Mouse (Mus musculus) urinary bladder, adult 18-20 months (tissue): ENCODE results near the gene Aldh1l1.

Experiments used
- DNase-seq, 2 experiments: peaks; one replicate each; pipeline ENCODE4 v3.0.0; 2022; ENCODE audit warnings: low spot score in 2 of 2, mixed read lengths in 2 of 2

The Aldh1l1 gene

GRCm38 (mm10) chr6:90472079-90472478 lies 14.1 kb upstream of the Aldh1l1 start:
- DNase-seq: no peak

GRCm38 (mm10) chr6:90472697-90473096 lies 13.5 kb upstream of the Aldh1l1 start:
- no peak for DNase-seq

GRCm38 (mm10) chr6:90473630-90474360 lies 12.4 kb upstream of the Aldh1l1 start:
- DNase-seq: no peak

- DNase-seq: no peak
Measured at GRCm38 (mm10) chr6:90474361-90474750, 11.9 kb upstream of the Aldh1l1 start.

GRCm38 (mm10) chr6:90475176-90475853 lies 10.9 kb upstream of the Aldh1l1 start:
- no peak for DNase-seq

GRCm38 (mm10) chr6:90475854-90476212 lies 10.4 kb upstream of the Aldh1l1 start:
- no peak for DNase-seq

- DNase-seq: no peak
Measured at GRCm38 (mm10) chr6:90476941-90477518, 9.2 kb upstream of the Aldh1l1 start.

- DNase-seq: no peak
Measured at GRCm38 (mm10) chr6:90484249-90484648, 2.0 kb upstream of the Aldh1l1 start.

- no peak for DNase-seq
Measured at GRCm38 (mm10) chr6:90484876-90485275, 1.4 kb upstream of the Aldh1l1 start.

- DNase-seq: no peak
Measured at GRCm38 (mm10) chr6:90487531-90487930, 1.3 kb downstream of the Aldh1l1 start.

- DNase-seq: no peak
Measured at GRCm38 (mm10) chr6:90489532-90489931, 3.3 kb downstream of the Aldh1l1 start.

GRCm38 (mm10) chr6:90490976-90491375 lies 4.7 kb downstream of the Aldh1l1 start:
- no peak for DNase-seq

- DNase-seq: no peak
Measured at GRCm38 (mm10) chr6:90491956-90492744, 5.9 kb downstream of the Aldh1l1 start.

- no peak for DNase-seq
Measured at GRCm38 (mm10) chr6:90494155-90494554, 7.9 kb downstream of the Aldh1l1 start.

- DNase-seq: no peak
Measured at GRCm38 (mm10) chr6:90494566-90494965, 8.3 kb downstream of the Aldh1l1 start.

GRCm38 (mm10) chr6:90495282-90495912 lies 9.2 kb downstream of the Aldh1l1 start:
- DNase-seq: no peak

- DNase-seq: no peak
Measured at GRCm38 (mm10) chr6:90496217-90496616, 10.0 kb downstream of the Aldh1l1 start.

GRCm38 (mm10) chr6:90499509-90499908 lies 13.3 kb downstream of the Aldh1l1 start:
- no peak for DNase-seq

GRCm38 (mm10) chr6:90501222-90501940 lies 15.2 kb downstream of the Aldh1l1 start:
- no peak for DNase-seq

- no peak for DNase-seq
Measured at GRCm38 (mm10) chr6:90505906-90506305, 19.7 kb downstream of the Aldh1l1 start.

GRCm38 (mm10) chr6:90506673-90507311 lies 20.6 kb downstream of the Aldh1l1 start:
- peak; percentile 36 to 64 for DNase-seq
